Mouse (Mus musculus): ENCODE data around the gene Mtfr1l.
A peak's percentile ranks its signal among the peaks of the same experiment; 100 is the strongest.

The Mtfr1l gene

DNA sequence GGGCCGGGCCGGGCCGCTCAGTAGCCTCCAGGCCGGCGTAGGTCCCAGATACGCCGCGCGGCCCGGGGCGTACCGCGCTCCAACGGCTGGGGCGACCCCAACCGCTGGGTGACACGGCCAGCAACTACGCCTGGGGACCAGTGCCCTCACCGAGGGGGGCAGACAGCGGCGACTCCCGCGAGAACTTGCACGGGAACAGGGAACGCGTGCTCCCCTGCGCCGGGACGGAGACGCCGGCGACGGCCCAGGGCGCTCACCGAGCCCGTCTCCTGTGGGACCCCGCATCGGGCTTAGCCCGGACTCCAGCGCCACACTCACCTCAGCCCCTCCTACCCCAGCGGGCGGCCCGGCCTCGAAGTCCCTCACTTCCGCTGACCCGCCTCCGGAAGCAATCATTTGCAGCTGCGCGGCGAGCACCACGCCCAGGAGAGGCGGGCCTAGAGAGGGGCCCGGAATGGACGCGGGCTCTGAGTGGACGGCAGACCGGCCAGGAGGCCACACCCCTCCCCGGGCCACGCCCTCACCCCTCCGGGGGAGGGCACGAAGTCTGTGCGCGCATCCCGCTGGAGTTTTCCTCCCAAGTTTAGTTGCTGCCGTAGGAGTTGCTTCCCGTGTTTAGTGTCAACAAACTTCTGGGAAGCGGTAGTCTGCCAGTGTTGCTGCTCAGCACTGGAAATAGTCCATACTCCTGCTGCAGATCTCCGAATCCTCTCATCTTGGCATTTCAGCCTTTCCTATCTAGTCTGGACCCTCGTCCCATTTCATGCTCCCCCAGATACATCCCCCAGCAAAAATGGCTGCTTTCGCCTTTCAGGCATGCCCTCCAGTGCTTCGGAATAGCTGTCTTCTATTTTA, at the start of gene Mtfr1l:
Gene Mtfr1l (minus strand): TSS at position 456 of the 855 bp plus-strand sequence.
- peak; percentile 97 to 99 for DNase-seq

DNA sequence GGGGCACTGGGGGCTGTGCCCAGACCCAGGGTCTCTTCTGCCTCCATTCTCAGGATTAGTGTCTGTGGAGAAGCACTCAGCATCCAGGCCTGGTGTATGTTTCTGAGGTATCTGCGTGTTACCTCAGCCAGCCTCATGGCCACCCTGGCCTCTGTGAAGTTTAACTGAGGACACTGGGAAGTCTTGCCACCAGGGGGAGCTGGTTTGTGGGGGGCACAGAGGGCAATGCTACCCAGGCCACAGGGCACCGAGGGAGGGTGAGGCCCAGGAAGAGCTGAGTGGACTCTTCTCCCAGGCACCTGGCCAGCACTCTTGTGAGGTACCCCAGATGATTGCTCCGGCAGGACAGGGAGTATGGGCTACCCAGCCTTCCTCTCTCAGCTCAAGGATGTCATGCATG, 48.3 kb upstream of the Mtfr1l start:
- DNase-seq, result peak; percentile 55

DNA sequence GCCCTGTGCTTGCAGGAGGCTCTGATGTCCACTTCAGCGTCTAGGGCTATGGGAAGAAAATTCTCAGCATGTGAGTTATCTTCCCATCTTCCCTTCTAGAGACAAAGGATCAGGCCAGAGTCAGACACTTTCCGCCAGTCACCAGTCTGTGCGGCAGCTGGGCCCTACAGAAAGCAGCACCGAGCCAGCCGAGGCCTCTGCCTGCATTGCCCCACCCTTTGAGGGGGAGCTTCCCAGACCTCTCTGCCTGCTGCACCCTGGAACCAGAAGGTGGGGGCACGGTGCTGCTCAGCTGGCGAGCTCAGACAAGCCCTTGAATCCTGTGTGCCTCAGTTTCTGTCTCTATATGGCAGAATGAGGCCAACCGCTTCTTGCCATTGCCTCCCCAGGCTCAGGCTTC, 46.2 kb upstream of the Mtfr1l start:
- no peak for DNase-seq

DNA sequence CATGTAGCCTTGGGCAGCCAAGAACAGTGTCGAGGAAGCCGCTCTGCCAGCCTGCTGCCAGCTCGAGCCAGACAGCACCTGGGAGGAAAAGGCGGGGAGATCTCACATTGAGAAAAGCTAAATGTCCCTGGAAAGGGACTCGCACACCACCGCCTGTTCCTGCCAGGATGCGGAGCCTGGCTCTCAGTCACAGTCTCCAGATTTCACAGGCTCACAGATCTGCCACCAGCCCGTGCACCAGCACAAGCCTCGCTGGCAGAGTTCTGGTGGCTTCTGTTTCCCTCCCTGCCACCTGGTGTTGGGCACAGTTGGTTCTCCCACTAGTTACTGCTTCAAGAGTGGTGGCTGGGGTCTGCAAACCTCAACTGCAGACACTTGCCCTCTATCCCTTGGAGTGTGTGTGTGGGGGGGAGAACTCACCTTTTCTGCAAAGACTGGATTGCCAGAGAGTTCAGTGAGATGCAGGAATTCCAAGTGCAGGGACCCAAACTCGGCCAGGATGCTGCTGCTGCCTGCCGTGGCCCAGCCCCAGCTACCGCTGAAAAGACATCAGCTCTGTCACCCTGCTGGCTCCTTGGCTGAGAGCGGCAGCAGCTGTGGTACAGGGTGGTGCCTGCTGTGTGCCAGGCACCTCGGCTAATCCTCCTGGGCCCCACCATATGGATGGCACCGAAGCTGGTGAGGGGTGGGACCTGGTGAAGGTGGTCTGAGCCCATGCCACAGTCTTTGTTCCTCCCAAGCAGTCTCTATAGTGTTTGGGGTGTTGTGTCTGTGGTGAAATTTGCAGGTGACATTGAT, 45.4 kb upstream of the Mtfr1l start:
- no peak for DNase-seq

DNA sequence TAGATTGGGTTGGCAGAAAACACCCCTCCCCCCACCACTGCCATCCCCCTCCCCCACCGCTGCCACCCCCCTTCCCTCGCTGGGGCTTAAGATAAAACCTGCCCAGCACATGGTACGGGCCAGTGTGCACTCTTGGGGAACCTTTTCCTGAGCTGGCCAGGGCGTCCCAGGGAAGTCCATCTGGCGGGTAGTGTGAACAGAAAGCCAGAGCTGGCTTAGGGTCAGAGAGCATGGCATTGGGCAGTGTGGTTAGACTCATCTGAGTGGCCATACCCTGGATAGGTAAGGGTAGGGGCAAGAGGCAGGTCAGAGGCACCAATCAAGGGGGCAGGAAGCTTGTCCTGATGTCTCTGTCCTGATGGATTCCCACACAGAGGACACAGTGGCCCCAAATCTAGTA, 44.4 kb upstream of the Mtfr1l start:
- no peak for DNase-seq

DNA sequence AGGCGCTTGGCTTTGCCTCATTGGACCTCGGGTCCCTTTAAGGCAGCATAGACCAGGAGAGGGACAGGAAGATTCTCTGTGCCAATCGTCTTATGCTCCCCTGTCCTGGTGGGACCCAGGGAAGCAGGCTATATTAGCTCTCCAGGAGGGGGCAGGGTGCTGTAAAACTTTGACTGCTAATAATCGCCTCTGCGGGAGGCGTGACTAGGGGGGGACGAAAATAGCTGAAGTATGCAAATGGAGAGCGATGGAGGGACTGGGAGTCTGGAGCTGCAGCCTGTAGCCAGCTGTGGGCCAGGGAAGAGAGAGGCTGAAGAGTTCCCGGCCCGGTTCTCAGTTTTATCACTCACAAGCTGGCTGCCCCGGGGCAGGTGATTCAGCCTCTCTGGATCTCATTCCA, 44.0 kb upstream of the Mtfr1l start:
- DNase-seq, result peak; percentile 62 to 76

DNA sequence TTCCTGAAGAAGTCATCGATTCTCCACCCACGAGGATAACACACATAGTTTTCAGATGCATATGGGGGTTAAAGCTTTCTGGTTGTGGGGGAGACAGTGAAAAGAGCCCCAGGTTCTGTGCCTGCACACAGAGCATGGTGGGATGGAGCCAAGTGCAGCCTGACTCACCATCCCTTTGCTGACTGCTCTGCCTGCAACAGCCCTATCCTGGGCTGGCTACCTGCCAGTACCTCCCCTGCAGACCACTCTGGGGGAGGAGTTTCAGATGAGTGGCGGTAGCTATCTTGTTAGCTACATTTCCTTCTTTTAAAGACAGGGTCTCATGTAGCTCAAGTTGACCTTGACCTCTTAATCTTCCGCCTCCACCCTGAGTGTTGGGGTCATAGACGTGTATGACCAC, 43.2 kb upstream of the Mtfr1l start:
- no peak for DNase-seq

DNA sequence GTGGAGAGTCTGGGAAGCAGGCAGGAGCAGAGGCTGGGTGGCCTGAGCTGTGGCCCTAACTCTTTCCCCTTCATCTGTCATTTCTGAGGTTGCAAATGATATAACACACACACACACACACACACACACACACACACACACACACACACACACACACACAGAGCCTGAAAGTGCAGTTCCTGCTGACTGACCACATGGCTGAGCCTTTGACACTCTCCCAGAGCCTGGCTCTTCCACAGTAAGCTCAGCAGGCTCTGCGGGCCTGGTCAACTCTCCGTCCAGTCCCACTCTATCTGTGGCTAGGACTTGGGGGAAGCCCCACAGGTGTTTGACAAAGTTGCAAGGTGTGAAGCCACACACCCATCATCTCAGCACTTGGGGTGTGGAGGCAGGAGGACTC, 42.1 kb upstream of the Mtfr1l start:
- no peak for DNase-seq

DNA sequence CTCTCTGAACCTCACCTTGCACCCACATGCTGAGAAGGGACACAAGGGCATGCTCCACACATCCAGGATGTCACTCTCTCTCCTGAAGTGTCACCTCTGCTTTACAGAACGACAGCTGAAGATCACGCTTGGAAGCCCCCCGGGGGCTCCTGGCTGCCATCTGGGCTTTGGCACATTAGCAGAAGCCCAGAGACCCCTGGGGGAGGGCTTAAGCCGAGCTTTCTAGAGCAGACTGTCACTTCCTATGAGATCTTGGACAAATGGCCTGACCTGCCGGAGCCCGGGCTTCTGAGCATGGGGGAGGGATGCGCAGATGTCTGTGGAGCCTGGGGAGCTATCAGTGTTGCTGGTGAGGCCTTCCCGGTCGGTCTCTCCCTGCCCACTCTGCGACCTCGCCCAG, 40.3 kb upstream of the Mtfr1l start:
- no peak for DNase-seq

DNA sequence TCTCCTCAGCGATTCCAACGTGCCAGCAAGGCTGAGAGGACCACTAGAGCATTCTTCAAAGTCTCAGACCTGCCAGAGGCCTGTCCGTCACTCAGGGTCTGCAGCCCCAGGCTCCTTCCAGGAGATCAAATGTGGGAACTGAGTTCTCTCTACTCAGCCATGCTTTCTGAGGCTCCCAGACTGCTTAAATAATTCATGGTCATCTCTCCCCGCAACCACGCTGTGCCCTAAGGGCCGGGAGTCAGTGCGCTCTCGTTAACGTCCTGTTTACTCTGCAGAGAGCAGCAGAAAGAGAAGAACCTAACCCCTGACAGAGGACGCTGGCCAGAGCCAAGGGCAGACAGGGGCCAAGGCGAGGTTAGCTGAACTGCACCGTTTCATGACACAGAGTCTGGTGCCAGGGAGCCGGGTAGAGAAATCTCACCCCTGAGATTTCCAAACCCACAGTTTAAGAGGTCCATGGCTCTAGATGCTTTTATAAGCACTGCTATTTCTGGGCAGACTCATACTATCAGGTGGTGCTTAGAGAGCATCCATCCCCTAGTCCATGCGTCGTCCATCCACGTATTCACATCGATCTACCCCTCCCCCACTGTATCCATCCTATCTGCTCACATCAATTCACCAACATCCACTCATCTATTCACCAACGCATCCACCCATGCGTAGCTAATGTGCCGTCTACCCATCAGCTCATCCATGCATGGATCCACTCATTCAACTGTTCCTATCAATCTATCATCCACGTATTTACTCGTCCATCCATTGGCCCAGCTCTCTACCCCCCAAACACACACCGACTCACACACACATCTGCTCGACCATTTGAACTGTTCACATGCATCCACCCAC, 37.5 kb upstream of the Mtfr1l start:
- no peak for DNase-seq

DNA sequence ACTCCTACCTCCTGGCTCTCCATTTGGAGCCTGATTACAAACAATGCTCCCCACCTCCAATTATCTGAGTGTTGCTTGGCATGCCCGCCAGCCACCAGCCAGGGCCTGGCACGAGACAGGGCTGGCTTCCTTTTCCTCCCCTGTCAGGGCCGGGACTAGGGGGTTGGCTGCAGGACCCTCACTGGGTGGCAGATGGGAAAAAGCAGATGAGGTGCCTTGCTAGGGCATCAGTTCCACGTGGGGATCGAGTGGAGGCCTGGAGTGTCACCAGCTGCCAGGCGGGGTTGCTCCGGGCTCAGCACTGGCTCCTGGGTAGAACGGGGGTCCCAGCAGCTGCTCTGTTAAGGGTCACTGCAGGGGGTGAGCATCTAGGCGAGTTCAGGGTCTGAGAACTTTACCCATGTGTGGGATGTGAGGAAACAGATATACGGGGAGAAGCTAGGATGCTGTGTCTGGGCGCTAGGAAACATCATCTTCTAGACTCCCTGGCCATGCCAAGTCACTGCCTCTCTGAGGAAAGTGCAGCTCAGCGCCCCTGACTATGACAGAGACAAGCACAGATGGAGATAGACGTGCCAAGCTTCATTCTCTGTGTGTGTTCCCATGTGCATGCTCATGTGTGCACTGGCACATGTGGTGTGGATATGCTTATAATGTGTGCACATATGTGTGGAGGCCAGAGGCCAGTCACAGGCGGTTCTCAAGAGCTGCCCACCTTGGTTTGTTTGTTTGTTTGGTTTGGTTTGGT, 35.7 kb upstream of the Mtfr1l start:
- no peak for DNase-seq

DNA sequence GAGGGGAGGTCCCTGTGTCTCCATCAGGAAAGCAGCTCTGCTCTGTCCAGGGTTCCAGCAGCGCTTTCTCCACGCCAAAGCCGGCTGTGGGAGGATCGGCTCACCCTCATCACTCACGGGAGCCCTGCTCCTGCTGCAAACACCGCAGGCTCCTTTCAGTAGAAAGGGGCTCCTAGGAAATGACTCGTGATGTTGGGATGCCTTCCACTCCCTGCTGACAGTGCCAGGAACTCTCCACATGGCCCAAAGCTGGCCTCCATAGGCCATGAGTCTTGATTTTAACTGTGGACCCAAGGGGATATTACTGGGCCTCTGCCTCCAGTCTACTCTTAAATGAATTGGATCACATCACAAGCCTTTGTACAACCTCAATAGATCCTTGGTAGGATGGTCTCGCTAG, 34.6 kb upstream of the Mtfr1l start:
- no peak for DNase-seq

DNA sequence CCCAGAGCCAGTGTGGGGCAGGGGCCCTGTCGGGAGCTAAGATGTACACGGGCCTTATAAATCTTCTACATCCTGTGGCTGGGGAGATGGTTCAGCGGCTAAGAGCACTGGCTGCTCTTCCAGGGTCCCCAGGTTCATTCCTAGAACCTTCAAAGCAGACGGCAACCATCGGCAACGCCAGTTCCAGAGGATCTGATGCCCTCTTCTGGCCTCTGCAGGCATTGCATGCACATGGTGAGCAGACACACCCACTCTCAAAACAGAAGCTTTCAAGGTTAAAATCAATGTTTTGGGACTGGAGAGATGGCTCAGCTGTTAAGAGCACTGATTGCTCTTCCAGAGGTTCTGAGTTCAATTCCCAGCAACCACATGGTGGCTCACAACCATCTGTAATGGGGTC, 34.0 kb upstream of the Mtfr1l start:
- peak; percentile 64 to 67 for DNase-seq

DNA sequence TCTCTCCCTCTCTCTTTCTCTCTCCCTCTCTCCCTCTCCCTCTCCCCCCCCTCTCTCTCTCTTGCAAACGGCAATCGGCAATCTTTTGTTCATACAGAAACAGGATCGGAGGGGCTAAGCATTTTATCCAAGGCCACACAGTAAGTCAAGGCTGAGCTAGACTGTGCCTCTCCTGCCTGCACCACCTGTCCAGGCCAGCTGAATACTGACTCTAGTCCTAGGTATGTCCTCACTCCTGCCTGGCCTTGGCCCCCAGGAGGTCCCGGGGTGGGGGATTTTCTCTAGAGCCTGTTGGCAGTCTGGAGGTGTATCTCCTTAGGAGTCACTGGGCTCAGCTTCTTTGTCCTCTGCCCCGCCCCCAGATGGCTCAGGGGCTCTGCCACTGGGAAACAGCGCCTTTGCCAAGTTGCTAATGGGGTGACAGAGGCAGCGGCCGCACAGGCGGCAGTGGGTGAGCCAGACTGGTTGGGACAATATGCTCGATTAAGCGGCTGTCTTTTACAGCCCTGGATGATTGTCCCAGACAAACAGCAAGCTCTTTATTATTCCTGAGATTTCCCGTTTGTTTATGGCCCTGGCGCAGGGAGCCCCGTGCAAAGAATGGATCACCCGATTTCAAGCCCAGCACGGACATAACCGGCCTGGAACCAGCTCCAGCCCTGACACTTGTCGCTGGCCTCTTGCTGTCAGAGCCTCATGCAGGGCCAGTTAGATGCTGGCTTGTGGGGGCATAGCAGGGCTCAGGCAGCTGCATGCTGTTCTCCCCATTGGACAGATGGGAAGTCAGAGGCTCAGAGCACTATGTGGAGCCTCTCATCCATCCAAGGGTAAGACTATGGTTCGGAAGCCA, 32.4 kb upstream of the Mtfr1l start:
- no peak for DNase-seq

DNA sequence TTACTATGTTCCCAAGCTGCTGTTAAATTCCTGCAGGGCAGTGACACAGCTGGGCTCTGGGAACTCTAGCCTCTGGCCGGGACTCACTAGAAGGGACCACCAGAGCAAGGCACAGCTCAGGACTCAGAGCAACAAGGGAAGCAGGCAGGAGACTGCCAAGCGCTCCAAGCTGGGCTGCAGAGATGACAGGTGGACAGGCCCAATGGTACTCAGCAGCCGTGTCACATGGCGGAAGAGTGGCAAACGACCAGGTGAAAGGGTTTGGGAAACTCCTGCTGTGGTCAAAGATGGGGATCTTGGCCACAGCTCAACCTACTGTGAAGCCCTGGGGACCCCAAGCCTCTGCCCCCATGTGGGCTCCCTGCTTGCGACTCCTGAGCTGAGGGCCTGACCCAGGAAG, 28.9 kb upstream of the Mtfr1l start:
- no peak for DNase-seq

DNA sequence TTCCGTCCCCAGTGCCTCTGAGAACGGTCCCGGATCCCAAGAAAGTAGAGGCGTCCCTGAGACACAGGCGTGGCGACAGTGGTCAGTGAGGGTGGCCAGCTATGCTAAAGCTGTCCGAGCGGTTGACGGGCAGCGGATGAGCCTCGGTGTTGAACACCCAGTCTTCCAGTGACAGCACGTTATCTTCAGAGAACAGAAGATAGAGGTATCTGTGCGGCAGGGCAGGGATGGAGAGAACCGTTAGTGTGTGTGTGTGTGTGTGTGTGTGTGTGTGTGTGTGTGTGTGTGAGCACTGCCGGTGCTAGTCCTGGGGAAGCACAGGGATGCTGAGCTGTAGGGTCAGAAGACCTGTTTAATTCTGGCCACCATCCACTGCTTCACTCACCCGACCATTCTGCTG, 28.4 kb upstream of the Mtfr1l start:
- DNase-seq, result no peak

DNA sequence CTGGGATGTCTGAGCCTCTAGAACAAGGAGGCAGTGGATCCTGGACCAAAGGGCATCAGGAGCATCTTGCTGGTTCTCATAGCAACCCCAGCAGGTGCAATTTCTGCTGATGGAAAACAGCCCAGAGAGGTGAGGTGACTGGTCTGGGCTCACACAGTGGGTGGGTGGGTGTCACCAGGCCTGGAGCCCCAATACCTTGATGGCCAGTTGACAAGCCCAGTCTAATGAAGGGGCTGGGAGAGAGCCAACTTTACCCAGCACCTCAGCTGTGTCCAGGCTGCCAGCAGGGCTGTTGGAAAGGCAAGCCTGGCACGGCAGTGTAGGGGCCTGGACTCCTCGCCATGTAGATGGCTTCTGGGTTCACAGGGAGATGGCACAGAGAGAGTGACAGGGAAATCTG, 26.8 kb upstream of the Mtfr1l start:
- DNase-seq, result no peak

DNA sequence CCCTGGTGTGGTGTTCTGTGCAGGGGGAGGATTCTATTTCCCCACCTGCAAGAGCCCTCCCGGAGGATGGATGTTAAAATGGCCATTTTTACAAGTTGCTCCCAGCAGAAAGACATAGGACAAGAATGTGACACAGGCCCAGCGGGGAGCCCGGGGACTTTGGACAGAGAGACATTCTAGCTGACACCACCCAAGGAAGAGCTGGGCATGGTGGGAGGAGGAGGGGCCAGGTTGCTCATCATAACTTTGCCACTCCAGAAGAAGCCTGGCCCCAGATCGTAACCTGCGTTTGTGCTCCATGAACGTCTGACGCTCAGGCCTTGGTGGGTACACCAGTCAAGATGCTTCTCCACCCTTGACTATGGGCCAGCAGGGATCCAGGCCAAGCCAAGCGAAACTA, 25.5 kb upstream of the Mtfr1l start:
- DNase-seq, result no peak

DNA sequence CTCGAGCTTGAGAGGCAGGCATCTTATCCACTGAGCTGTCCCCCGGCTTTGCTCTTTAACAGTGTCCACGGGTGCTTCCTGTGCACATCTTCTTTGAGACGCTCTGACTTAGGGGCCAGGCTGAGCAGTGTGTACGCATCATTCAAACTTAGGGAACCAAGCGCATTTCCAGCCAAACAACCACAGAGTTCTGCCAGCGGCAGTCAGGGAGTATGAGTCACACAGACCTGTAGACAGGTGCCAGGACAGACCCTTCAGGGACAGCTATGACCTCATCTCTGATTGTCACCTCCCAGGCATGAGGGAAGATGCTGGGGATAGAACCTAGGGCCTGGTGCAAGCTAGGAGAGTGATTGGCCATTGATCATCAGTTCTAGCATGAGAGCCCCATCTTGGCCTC, 24.0 kb upstream of the Mtfr1l start:
- no peak for DNase-seq

DNA sequence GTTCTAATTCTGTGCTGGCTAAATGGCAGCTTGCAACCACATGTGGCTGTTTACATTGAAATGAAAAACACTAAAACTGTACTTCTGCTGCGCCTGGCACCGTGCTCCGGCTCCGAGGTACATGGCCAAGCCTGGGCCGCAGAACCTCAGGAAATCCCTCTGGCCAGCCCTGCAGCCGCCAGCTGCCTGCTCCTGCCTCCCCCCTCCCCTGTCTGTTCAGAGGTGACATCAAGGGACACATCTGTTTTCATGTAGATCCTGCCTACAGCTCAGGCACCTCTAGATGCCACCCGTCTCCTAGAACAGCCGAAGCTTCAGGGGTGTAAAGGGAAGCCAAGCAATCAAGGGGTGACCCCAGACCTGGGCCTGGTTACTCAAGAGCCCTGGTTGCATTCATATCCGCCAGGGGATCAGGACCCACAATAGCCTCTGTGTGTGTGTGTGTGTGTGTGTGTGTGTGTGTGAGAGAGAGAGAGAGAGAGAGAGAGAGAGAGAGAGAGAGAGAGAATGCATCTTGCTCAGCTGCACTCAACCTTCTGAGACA, 23.5 kb upstream of the Mtfr1l start:
- no peak for DNase-seq

DNA sequence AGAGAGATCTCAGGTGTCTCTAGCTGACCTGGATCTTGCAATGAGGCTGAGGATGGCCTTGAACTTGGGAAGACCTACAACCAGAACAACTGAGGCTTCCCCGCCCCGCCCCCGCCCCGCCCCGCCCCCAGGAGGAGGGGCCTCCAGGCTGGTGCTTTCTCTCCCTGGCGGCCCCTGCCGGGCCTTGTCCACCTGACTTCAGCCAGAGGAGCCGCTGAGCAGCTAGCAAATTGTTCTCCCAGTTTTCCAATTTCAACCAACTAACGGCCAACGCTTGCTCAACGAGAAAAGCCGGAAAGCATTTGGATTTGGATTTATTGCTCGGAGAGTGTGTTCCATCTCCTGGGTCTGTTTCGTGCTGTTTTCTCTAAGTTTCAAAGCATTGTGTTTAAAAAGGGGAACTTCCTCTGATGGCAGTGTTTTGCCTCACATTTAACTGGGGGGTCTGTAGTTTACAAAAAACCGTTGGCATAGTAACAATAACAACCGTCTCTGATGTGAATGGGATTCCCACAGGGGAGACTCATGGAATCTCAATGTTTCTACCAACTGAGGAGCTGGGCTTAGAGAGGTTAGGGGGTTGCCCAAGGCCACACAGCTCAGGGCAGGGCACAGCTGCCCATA, 22.6 kb upstream of the Mtfr1l start:
- DNase-seq, result peak; percentile 42 to 61
